Mouse (Mus musculus) cortical plate, adult 2 months (tissue): ENCODE results near the gene Adss. TPM values are rescaled to one million over a fixed set of nuclear protein-coding genes. Genes with fewer than 3 reads are reported as not detected.
A peak's percentile ranks its signal among the peaks of the same experiment; 100 is the strongest.
"Not testable (repeated sequence)": the region's sequence is repeated elsewhere in the genome, so short reads cannot be mapped to it uniquely, and the experiment has no call there.

Experiments used
- H3K27ac ChIP-seq: fragments of 200-500 bp; 2 replicates; pipeline ENCODE4 v1.5.1; 2012; ENCODE audit warnings: low read length, control low read depth, inconsistent platforms; ENCODE audit not compliant: insufficient read depth
- H3K4me1 ChIP-seq: fragments of 200-500 bp; 2 replicates; pipeline ENCODE4 v1.6.1; 2011; ENCODE audit warnings: low read length; ENCODE audit not compliant: control insufficient read depth, insufficient read depth
- H3K4me3 ChIP-seq: fragments of 200-500 bp; 2 replicates; pipeline ENCODE4 v1.5.1; 2011; ENCODE audit warnings: mild to moderate bottlenecking, low read length, control low read depth; ENCODE audit not compliant: insufficient read depth
- CTCF ChIP-seq: fragments of 200-500 bp; IDR thresholded peaks from 2 replicates; pipeline ENCODE4 v1.5.1; 2011; ENCODE audit warnings: mild to moderate bottlenecking, control low read depth, low read length; ENCODE audit not compliant: insufficient read depth; ENCODE audit errors: extremely low read depth
- POLR2A ChIP-seq: fragments of 200-500 bp; IDR thresholded peaks from 2 replicates; pipeline ENCODE4 v1.6.1; 2011; ENCODE audit warnings: mild to moderate bottlenecking, low read length, control low read depth; ENCODE audit not compliant: insufficient read depth; ENCODE audit errors: extremely low read depth
- polyA plus RNA-seq: library from polyadenylated mRNA; depleted of rRNA; stranded (reverse); fragments of >200 nt; gene quantifications from 2 replicates; pipeline ENCODE4 v1.2.3, GENCODE M21; 2012; rRNA removed

Gene Adss
- polyA plus RNA-seq = 56.0 and 60.1 TPM in 2 replicates

DNA sequence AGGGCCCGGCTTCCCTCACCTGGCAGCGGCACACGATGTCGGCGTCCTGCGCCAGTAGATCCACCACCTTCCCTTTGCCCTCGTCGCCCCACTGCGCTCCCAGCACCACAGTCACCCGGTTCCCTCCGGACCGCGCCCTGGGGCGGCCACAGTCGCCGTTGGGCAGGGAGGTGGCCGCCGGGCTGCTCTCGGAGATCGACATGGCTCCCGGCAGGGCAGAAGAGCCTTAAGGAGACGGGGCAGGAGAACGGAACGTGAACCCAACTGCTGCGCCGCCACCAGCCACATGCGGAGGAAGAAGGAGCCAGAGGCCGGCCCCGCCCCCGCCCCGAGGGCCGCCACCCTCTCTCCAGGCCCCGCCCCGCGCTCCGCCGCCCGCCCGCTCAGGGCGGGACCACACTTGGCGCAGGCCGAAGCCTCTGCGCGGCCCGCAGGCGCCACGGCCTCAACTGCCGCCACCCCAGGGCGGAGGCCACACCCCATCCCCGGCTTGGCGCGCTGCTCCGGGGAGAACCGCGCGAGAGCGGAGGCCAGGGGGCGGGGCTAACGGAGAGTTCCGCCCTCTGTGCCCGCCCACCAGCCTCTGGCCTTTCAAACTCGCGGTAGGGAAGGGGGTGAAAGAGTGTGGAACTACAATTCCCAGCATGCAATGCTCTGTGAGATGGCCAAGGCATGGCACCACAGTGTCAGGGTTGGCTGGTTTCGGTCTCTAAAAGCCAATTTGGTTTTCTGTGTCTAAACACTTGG is at the start of gene Adss:
Gene Adss, minus strand, starts transcription at position 319 of the 747 bp plus-strand sequence.
- H3K27ac ChIP-seq = peak within 1 kb of the TSS; percentile 55
- TF ChIP-seq CTCF (no peak), POLR2A (peak; percentile 66; the same call in 1 of the 2 replicates)
- H3K4me3 ChIP-seq = peak within 1 kb of the TSS; percentile 84
- H3K4me1 ChIP-seq = peaks cover 2% of the 10 kb centered on the region; the same call in 1 of the 2 replicates

DNA sequence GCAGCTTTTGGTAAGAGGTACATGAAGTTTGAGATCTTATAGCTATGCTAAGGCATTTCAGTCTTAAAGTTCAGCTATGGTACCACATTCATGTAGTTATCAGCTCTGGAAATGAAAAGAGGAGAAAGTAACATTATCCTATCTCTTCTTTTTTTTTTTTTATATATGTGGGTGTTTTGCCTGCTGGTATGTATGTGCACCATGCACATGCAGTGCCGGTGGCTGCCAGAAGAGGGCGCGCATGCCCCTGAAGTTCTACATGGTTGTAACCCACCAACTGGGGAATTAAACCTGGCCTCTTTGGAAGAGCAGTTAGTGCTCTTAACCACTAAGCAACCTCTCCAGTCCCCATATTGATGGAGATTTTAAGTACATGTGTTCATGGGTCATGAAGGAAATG is 49.5 kb upstream of the Adss start:
- not testable (repeated sequence) for H3K4me1 ChIP-seq, H3K27ac ChIP-seq

DNA sequence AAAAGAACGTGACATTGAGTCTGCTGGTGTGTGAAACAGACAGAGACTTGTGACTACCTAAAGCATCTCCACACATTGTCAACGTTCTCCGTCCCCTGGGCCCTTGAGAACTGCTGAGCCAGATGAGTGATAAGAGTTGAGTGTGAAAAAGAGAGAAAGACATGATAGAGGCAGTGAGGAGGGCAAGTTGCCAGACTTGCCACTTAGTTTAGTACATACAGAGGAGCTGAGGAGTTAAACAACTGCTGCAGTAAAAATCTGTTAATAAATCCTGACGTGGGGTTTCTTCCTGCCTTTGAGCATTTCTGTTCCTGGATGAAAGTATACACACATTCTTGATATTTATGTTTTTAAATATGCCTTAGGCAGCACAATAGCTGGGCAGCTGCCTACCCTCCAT is 31.5 kb upstream of the Adss start:
- not testable (repeated sequence) for H3K27ac ChIP-seq, H3K4me3 ChIP-seq, H3K4me1 ChIP-seq

More for the DNA sequence above, 49.5 kb upstream of the Adss start:
- H3K4me3 ChIP-seq = not testable (repeated sequence)

DNA sequence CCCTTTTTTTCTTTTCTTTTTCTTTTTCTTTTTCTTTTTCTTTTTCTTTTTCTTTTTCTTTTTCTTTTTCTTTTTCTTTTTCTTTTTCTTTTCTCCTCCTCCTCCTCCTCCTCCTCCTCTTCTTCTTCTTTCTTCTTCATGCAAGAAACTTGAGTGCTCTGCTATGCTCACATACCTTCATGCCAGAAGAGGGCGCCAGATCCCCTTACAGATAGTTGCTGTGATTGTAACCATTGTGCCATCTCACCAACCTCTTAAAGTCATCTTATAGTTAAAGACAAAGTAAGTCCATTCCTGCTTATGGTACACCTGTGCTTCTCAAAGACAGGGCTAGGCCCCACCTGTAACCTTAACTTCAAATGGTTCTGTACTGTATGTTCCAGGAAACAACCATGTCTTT is 10.5 kb upstream of the Adss start:
- H3K4me3 ChIP-seq, H3K4me1 ChIP-seq, H3K27ac ChIP-seq: not testable (repeated sequence)
- 0 out of 2 replicates have a peak, but pooled peaks have one; percentile 11 for TF ChIP-seq CTCF

DNA sequence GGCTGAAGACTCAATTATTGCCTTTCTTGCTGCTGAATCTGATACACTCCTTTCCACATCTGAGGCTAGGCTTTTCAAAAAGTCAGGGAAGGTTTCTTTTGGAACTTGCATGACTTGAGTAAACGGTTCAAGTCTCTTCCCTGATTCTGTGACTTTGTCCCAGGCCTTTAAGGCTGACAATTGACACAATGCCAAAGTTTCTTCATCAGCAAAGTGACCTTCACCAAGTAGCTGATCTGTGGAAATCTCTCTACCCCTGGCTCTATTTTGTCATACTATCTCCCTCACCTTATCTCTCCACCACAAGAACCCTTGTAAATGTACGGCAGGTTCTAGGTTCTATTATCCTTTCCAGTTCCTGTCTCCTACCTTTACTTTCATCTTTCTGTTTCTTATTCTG is 7.2 kb upstream of the Adss start:
- TF ChIP-seq CTCF = no peak
- TF ChIP-seq POLR2A = no peak
- Histone ChIP-seq H3K4me1 (no peaks in the 10 kb centered on the region), H3K4me3 (no peak overlapping the region), H3K27ac (no peak overlapping the region)

DNA sequence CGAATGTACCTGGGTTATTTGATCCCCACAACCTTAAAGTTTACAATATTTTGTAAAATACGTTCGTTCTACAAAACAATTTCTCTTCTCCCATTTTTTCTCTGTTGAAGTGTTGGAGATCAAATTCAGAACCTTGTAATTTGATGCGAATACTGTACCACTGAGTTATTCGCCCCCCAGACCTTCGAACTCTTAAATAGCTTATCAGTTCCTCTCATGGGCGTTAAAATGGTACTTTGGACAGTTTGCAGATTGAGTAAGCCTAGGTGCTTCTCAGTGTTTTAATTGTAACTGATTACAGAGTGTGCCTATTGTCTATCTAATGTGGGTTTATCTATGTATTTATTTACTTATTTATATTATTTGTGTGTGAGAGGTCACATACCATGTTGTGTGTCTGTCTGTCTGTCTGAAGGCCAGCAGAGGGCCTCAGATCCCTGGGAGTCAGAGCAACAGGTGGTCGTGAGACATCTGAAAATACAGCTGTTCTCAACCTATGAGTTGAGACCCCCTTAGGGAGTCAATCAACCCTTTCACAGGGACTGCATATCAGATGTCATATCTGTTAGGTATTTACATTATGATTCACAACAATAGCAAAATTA is 942 bp upstream of the Adss start:
- Histone ChIP-seq H3K27ac (no peak overlapping the region), H3K4me3 (no peak overlapping the region; the same call in 1 of the 2 replicates), H3K4me1 (peaks cover 2% of the 10 kb centered on the region; the same call in 1 of the 2 replicates)
- TF ChIP-seq CTCF = no peak
- no peak for TF ChIP-seq POLR2A

DNA sequence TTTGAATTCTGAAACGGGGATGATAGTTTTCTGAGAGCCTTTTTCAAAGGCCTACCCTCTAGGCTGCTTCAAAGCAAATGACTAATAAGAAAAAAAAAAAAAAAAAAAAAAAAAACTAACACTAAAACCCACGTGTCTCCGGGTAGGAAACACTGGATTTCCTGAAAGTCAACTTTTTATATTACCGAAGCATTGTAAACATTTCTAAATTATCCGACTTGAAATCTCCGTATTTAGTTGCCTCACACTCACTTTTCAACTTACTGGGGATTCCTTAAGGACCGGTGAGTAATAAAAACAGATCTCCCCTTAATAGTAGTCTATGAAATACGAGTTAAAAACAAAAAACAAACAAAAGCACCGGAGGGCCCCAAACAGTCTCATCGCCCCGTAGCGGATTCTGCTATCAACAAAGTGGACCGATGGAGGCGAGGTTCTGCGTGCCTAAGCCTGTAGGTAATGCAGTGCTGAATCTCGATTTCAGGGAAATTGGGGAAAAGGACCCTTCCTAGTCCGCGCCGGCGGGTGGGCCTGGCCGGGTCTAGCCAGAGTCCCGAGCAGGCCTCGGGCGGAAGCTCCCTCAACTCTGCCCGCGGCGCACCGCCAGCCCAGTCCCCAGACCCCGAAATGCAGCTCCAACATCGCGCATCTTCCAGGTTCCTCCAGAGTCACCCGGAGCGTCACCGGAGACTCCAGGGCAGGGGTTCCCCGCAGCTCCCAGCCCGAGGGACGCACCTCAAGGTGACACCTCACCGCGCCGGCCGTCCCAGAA is 704 bp downstream of the Adss start:
- Histone ChIP-seq H3K4me3 (peak overlapping the region; percentile 84), H3K27ac (peak overlapping the region; percentile 55), H3K4me1 (peaks cover 2% of the 10 kb centered on the region; the same call in 1 of the 2 replicates)
- TF ChIP-seq CTCF (no peak), POLR2A (no peak)

DNA sequence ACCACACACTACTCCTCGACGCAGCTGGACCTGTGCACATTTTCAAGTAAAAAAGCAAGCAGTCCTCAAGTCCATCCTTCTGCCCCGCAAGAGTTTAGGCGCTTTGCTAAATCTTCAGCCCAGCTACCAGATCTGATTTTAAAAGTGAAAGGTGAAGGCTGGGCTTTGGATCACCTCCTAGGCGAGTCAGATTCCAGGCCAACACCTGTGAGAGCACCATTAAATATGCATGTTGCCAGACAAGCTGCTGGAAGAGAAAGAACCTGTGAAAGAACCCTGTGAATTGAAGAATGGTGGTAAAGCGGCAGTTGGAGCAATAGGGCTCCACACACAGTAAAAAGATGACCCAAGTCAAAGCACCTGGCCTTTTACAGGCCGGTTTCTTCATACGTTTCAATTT is 1.4 kb downstream of the Adss start:
- H3K4me1 ChIP-seq = peaks cover 2% of the 10 kb centered on the region; the same call in 1 of the 2 replicates
- no peak overlapping the region for H3K27ac ChIP-seq
- TF ChIP-seq CTCF (no peak), POLR2A (no peak)
- peak overlapping the region; percentile 84 for H3K4me3 ChIP-seq

DNA sequence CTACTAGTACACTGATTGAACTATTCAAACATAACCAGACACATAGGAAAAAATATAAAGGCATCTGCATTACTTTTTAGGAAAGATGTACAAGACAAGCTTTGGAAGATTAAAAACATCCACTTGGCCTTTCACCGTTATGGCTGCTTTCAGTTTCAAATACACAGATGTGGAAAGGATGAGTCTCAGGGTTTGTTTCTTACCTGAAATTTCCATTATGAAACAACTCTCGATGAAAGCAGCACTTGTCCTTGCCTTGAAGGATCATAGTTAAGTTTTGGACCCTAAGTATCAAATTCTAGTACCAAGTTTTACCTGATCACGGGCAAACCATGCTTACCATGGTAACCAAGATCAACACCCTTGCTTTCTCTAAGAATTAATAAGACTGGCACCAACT is 3.5 kb downstream of the Adss start:
- no peak overlapping the region for H3K4me3 ChIP-seq
- peaks cover 2% of the 10 kb centered on the region; the same call in 1 of the 2 replicates for H3K4me1 ChIP-seq
- TF ChIP-seq POLR2A = no peak
- TF ChIP-seq CTCF = no peak
- no peak overlapping the region for H3K27ac ChIP-seq

DNA sequence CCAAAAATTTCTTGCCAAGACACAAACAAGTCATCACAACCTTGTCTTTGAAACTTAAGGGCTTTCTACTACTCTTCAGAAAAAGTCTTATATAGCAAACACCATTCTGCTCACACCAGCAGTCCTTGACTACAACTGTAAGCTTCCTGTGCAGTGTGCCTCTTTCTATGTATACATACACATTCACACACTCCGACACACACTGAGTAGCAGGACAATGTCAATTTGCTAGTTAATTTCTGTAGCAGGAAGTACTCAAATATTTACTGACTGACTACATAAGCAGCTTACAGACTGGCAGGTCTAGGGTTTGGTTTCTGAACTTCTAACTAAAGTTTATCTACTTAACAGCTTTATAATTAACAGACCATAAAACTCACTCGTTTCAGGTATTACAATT is 18.9 kb downstream of the Adss start:
- H3K4me1 ChIP-seq = no peaks in the 10 kb centered on the region
- TF ChIP-seq CTCF (no peak), POLR2A (no peak)

More for the DNA sequence above, 18.9 kb downstream of the Adss start:
- H3K4me3 ChIP-seq = no peak overlapping the region
- H3K27ac ChIP-seq = no peak overlapping the region
